Mouse (Mus musculus) kidney, postnatal 10 days (tissue): ENCODE results near the gene Mcee.

ENCODE experiments used
- DNase-seq: peaks from one replicate; pipeline ENCODE4 v3.0.0; 2021; ENCODE audit warnings: mixed read lengths

The Mcee gene

DNA sequence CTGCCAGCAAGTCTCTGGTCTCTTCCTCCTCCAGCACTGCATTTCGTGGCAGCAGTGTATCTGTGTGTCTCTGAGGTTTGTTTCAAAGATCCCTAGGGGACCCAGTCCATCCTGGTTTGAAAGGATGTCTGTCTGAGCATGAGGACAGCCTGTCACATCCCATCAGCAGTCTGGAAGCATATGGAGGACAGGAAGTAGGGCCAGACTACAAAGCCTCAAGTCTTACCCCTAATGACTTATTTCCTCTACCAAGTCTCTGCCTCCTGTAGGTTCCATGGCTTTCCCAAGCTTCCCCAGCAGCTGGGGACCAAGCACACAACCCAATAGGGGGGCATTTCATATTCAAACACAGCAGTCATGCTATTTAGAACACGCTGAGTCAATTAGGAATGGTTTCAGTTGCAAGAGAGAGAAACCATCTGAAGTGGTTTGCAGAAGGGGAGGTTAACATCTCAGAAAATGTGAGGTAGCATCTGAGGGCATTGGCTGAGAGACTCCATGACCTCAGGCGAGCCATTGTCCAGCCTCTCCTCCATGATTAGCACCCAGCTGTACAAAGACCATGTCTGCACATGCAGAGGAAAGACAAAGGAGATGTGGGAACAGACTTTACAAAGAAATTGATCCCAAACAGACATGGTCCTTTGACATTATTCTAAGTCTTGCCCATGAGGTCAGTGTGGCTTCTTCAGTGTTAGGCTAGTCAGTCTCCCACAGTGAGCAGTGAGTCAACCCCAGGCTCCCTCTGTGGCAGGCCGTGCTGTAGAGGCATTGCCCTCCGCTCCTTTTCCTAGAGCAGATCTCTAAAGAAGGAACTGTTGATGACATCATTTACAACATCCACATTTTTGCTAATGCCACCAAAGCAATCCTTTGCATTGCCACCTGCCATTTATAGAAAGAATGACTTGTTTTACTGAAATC lies 47.5 kb downstream of the Mcee start:
- no peak for DNase-seq

DNA sequence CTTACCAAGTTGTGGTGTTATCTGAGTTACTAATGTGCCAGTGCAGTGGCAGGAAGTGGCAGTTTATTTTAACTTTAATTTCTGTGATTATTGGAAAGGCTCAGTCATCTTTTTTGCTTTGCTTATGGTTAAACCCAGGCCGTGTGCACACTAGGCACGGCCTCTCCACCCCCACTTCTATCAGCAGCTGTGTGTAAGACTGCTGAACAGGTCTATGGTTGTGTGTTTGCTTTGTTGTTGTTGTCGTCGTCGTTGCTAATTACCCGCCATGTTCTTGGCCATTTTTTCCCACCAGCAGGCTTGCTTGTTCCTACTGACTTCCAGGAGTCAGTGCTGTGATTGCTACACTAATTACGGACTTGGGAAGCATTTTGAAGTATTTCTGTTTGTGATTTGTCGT lies 48.1 kb downstream of the Mcee start:
- DNase-seq = no peak

DNA sequence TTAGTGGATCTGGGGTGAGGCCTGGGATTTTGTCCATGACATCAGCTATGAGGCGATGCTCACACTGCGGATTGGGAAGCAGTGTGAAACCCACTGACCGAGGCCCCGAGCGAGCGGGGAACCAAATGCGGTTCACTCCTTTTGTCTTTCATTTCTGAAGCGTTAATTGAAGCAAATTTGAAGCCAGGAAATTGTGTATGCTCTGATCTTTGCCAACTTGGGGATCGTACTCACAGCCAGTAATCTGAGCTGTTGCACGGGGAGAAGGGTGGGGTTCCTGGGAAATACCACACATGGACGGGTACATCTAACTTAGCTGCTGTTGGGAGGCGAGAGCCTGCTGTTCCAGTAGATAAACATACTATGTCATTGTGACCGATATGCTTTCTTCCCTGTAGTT lies 58.2 kb downstream of the Mcee start:
- no peak for DNase-seq

DNA sequence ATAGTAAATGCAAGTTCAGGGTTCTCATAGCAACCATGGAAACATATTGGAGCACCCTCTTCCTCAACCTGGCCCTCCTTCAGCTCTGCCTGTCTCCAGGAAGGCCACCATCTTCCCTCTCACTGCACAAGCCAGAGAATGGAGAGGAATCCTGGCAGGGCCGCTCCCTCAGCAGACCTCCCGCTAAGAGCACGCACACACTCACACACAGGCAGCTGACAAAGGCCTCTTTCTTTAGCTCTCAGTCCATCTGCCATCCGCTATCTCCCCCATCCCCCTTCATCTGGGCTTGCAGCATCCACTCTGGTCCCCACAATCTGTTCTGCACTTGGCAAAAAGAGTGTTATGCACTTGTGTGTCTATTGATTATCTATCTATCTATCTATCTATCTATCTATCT lies 59.0 kb downstream of the Mcee start:
- DNase-seq = no peak

DNA sequence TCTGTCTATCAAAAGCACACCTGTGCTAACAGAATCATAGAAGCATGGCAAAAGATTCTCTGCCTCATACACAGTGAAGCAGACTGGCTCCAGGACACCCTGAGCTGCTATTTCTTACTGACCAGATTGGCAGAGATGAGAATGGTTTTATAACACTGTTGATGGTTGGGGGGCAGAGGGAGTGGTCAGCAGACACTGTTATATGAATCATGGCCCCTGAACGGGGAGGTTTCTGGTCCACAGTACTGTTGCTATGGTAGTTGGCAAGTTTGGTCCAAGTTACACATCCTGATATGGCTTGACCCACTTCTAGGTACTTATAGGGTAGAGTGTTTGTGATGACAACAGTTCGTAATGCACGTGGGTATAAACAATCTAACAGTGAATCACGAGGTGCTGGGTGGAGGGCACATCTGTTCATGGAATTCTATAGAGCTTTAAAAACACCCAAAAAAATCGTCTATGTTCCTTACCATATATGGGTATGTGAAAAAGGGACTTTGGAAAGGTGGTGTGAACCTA lies 59.5 kb downstream of the Mcee start:
- DNase-seq = no peak

DNA sequence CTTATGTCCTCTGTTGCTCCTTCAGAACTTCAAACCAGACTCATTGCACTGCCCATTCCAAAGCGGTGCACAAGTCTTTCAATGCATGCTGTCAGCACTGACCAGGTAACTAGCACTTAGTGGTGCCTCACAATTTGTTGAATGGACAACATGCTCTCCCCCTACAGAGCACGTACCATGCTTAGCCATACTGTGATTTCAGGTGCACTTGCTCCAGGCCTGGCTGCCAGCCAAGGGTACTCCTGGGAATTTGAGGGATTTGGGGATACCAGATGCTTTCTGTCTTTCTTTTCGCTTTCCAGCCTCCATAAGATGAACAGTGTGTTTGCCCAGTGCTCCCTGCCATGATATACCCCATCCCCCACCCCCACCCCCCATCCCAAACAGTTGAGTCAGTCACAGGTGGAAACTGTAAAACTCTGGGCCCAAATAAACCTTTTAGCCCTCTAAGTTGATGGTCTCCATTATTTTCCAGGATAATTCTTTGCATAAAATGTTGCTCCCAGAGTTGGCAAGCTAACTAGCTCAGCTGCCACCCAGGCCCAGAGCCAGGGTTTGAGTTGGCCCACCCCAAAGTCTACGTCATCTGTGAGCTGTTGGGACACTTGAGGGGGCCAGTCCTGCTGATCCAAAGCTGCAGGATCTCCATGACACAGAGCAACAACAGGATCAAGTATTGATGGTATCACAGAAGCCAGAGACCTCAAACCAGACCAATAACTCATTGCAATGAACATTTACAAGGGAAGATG lies 60.2 kb downstream of the Mcee start:
- no peak for DNase-seq

DNA sequence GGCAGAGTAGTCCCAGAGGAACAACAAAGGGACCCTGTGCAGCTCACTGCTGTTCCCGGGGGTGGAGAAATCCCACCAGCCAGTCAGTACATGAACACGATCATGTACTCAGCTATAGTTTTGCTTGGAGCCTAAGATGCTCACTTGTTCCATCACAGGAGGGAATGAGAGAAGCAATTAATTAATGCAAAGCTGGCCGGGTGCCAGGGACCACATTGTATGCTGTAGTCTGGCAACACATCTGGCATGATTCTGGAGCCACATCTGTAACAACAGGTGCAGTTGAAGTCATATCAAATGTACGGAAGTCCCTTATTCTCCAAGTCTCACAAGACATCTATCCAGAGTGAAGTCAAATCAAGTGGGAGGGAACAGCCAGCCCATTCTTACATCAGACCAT lies 63.8 kb downstream of the Mcee start:
- no peak for DNase-seq

DNA sequence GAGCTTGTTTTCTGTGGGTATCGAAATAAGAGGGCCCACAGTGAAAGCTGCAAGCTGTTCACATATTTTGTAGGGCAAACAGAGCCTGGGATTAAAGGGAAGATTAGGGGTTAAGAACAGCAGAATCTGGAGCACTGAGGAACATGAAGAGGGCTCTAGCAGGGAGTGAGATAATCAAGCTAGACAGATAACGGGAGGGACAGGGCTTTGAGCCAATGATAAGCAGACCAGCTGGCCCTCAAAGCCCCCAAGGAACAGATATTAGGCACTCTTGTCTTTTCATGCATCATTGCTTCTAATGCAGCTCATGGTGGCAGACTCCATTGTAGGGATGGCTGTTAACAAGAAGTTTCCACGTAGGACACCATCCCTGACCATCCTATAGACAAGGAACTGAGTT lies 64.3 kb downstream of the Mcee start:
- DNase-seq = no peak

DNA sequence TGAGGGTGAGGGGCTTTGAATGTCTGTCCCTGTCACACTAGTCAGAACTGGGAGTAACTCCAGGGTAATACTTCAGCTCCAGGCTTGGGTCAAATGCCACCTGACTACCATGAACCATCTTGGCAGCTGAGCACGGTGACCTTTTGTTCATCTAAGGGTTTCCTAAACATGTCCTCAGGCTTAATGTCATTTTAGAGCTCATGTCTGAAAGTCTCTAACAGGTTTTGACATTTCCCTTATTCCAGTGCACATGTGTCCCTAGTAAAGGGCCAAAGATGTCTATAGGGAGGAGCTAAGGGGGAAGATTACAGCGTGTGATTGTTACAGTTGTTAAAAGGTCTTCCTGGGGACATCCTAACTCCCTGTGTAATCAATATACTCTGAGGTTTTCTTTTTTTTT lies 65.4 kb downstream of the Mcee start:
- DNase-seq = no peak
